Mouse (Mus musculus) midbrain, embryonic 15.5 days (tissue): ENCODE results near the gene Trim34a. TPM values are rescaled to one million over a fixed set of nuclear protein-coding genes. Genes with fewer than 3 reads are reported as not detected.
"Not testable (repeated sequence)": the region's sequence is repeated elsewhere in the genome, so short reads cannot be mapped to it uniquely, and the experiment has no call there.

ENCODE experiments used
- ATAC-seq: fragments of 200-750 bp; cut with Nextera tagmentation; replicated peaks from 2 replicates; pipeline ENCODE4 v1.8.0; 2017; ENCODE audit warnings: moderate TSS enrichment
- H3K27ac ChIP-seq: fragments of 300-500 bp; sonication (generic); 2 replicates; pipeline ENCODE4 v1.5.1; 2015; ENCODE audit warnings: mild to moderate bottlenecking, inconsistent platforms
- H3K27me3 ChIP-seq: fragments of 300-500 bp; sonication (generic); replicated peaks from 2 replicates; pipeline ENCODE4 v1.6.1; 2015; ENCODE audit warnings: inconsistent platforms
- H3K36me3 ChIP-seq: fragments of 300-500 bp; sonication (generic); replicated peaks from 2 replicates; pipeline ENCODE4 v1.6.1; 2015; ENCODE audit warnings: inconsistent platforms
- H3K4me1 ChIP-seq: fragments of 300-500 bp; sonication (generic); 2 replicates; pipeline ENCODE4 v1.6.1; 2015; ENCODE audit warnings: inconsistent platforms
- H3K4me2 ChIP-seq: fragments of 300-500 bp; sonication (generic); 2 replicates; pipeline ENCODE4 v1.6.1; 2015; ENCODE audit warnings: inconsistent platforms, mild to moderate bottlenecking, moderate library complexity
- H3K4me3 ChIP-seq: fragments of 300-500 bp; sonication (generic); 2 replicates; pipeline ENCODE4 v1.5.1; 2015; ENCODE audit warnings: mild to moderate bottlenecking, inconsistent platforms
- H3K9ac ChIP-seq: fragments of 300-500 bp; sonication (generic); 2 replicates; pipeline ENCODE4 v1.6.1; 2015; ENCODE audit warnings: mild to moderate bottlenecking, inconsistent platforms
- H3K9me3 ChIP-seq: fragments of 300-500 bp; sonication (generic); 2 replicates; pipeline ENCODE4 v1.6.1; 2016; ENCODE audit warnings: inconsistent platforms
- WGBS: fragments of 180-500 bp; shearing (Covaris S2); methylation state at CpG from one replicate; pipeline ENCODE4 v1.1.7; 2015; ENCODE audit warnings: mixed read lengths; 5-methylcytosine and 5-hydroxymethylcytosine counted together
- polyA plus RNA-seq: library from polyadenylated mRNA; unstranded; fragments of >200 nt; fragmentation: Nextera tagmentation; extraction: Ambion mirVana; gene quantifications from 2 replicates; pipeline ENCODE4 v1.2.1, GENCODE M21; 2015

The Trim34a gene
- polyA plus RNA-seq: 0.94 and 1.2 TPM in 2 replicates

DNA sequence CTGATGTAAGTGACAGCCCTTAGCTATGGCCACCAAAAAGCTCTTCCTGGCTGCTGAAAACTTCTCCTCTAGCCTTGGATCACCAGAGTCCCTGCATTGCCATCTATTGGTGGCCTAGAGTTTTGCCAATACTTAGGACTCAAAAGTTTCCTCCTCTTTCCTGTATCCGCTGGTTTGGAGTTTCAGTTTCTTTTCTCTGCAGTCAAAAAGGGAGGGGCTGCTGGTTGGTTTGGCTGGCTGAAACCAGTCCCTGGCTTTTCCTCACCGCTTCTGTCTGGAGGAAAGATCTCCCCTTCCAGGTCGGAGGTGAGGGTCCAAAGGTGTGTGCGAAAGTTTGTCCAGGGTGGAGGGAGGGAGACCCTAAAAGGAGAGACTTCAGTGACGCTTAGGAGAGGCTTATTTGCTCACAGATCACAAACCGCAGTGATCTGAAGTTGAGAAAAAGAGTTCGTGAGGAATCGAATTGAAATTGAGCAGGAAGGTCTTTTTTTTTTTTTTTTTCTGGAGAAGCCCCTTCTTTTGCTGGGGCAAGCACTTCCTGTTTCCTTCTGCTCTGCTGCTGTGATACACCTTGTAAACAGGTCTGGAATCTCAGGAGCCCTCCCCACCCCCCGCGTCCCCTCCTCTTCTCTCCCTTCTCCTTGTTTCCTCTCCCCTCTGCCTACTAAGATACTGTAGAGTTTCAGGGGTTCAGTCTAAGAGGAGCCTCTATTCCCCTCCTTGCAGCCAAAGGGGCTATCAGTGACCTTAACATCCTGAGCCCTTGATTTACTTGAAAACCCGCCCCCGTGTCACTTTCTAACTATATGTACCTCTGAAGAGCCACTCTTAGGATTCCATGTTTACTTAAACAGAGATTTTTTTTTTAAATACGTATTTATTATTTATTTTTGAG, at the start of gene Trim34a:
Trim34a (plus strand) TSS at position 171 of the 895 bp plus-strand sequence.
- 11% methylated on average over 13 of the region's 13 CpGs for WGBS
- H3K27ac ChIP-seq: no peak within 1 kb of the TSS
- H3K4me2 ChIP-seq: peak within 1 kb of the TSS; percentile 33
- peak; percentile 56 for ATAC-seq
- no peaks in the 10 kb centered on the region for H3K4me1 ChIP-seq
- H3K36me3 ChIP-seq: no peaks in the 10 kb centered on the region
- H3K9ac ChIP-seq: no peak within 1 kb of the TSS; the same call in 1 of the 2 replicates
- H3K9me3 ChIP-seq: no peaks in the 10 kb centered on the region
- H3K27me3 ChIP-seq: no peaks in the 10 kb centered on the region
- H3K4me3 ChIP-seq: peak within 1 kb of the TSS; percentile 27

DNA sequence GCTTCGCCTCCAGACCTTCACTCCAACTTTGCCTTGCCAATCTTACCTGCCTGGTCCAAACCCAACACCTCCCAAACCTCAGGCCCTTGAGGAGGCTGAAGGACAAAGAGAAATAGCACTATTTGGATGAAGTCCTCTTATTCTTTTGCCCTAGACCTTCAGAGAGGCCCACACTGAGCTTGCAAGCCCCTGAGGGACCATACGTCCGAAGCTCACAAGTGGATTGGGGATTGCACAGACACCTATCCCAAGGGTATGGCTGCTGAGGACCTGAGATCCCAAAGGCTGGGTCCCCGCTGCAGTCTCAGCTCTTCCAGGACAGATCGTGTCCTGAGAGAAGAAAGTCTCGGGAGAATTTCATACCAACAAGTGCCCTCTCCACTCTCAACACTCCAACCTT, 48.4 kb upstream of the Trim34a start, which contains the start of gene Olfr649:
Olfr649 (minus strand) TSS at position 101 of the 400 bp plus-strand sequence.
- no peak for ATAC-seq
- no peak within 1 kb of the TSS for H3K4me2 ChIP-seq
- no peak within 1 kb of the TSS for H3K9ac ChIP-seq
- H3K9me3 ChIP-seq: no peaks in the 10 kb centered on the region
- 85% methylated on average over 6 of the region's 6 CpGs for WGBS
- H3K36me3 ChIP-seq: no peaks in the 10 kb centered on the region
- no peak within 1 kb of the TSS for H3K4me3 ChIP-seq
- no peaks in the 10 kb centered on the region for H3K27me3 ChIP-seq
- no peak within 1 kb of the TSS for H3K27ac ChIP-seq
- H3K4me1 ChIP-seq: no peaks in the 10 kb centered on the region

DNA sequence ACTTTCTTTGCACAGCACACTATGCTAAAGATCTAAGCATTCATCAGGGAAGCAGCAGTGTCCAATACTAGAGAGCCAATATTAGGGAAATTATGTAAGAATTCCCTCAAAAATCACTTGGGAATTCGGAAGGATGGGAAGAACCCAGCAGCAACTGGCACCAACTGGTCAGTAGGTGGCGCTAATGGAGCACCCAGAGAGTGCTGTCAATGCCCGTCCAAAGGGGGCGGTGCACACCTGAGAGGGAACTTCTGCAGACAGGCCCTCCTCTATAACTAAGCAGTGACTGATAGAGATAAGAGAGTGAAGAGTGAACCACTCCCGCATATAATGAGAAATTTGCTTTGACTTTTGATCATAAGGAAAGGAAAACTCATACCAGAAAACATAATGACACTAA, 44.4 kb upstream of the Trim34a start:
- Histone ChIP-seq H3K36me3 (no peaks in the 10 kb centered on the region), H3K27me3 (no peaks in the 10 kb centered on the region), H3K9ac (no peak overlapping the region), H3K4me2 (no peak overlapping the region), H3K4me3 (no peak overlapping the region), H3K4me1 (no peaks in the 10 kb centered on the region), H3K27ac (no peak overlapping the region), H3K9me3 (no peaks in the 10 kb centered on the region)
- no peak for ATAC-seq
- WGBS: 8% methylated on average over 5 of the region's 5 CpGs

DNA sequence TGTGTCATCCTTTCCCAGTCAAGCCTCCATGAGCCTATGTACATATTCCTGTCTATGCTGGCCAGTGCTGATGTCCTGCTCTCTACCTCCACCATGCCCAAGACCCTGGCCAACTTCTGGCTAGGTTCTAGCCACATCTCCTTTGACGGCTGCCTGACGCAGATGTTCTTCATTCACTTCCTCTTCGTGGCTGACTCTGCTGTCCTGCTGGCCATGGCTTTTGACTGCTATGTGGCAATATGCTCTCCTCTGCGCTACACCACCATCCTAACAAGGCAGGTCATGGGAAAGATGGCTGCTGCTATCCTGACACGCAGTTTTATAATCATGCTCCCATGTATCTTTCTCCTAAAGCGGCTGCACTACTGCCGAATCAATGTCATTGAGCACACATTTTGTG, 38.1 kb upstream of the Trim34a start:
- Histone ChIP-seq H3K27me3 (no peaks in the 10 kb centered on the region), H3K4me3 (no peak overlapping the region), H3K9me3 (no peaks in the 10 kb centered on the region), H3K27ac (no peak overlapping the region), H3K9ac (no peak overlapping the region), H3K4me2 (no peak overlapping the region), H3K36me3 (no peaks in the 10 kb centered on the region), H3K4me1 (no peaks in the 10 kb centered on the region)
- 92% methylated on average over 7 of the region's 7 CpGs for WGBS
- no peak for ATAC-seq

- Histone ChIP-seq H3K36me3 (no peaks in the 10 kb centered on the region), H3K4me2 (no peak overlapping the region), H3K27me3 (0 out of 2 replicates have a peak, but pooled peaks cover 3% of the 10 kb centered on the region), H3K4me3 (no peak overlapping the region), H3K9ac (no peak overlapping the region), H3K4me1 (peaks cover 8% of the 10 kb centered on the region; the same call in 1 of the 2 replicates), H3K9me3 (no peaks in the 10 kb centered on the region), H3K27ac (no peak overlapping the region)
- no peak for ATAC-seq
- 58% methylated on average over 1 of the region's 1 CpGs for WGBS
Measured at GRCm38 (mm10) chr7:104216011-104216535, 28.2 kb upstream of the Trim34a start.

GRCm38 (mm10) chr7:104217881-104218280, 26.4 kb upstream of the Trim34a start:
- Histone ChIP-seq H3K9ac (no peak overlapping the region), H3K36me3 (no peaks in the 10 kb centered on the region), H3K9me3 (no peaks in the 10 kb centered on the region), H3K4me3 (no peak overlapping the region), H3K27me3 (0 out of 2 replicates have a peak, but pooled peaks cover 3% of the 10 kb centered on the region), H3K4me1 (peaks cover 8% of the 10 kb centered on the region; the same call in 1 of the 2 replicates), H3K27ac (no peak overlapping the region), H3K4me2 (no peak overlapping the region)
- no peak for ATAC-seq
- 86% methylated on average over 2 of the region's 2 CpGs for WGBS

DNA sequence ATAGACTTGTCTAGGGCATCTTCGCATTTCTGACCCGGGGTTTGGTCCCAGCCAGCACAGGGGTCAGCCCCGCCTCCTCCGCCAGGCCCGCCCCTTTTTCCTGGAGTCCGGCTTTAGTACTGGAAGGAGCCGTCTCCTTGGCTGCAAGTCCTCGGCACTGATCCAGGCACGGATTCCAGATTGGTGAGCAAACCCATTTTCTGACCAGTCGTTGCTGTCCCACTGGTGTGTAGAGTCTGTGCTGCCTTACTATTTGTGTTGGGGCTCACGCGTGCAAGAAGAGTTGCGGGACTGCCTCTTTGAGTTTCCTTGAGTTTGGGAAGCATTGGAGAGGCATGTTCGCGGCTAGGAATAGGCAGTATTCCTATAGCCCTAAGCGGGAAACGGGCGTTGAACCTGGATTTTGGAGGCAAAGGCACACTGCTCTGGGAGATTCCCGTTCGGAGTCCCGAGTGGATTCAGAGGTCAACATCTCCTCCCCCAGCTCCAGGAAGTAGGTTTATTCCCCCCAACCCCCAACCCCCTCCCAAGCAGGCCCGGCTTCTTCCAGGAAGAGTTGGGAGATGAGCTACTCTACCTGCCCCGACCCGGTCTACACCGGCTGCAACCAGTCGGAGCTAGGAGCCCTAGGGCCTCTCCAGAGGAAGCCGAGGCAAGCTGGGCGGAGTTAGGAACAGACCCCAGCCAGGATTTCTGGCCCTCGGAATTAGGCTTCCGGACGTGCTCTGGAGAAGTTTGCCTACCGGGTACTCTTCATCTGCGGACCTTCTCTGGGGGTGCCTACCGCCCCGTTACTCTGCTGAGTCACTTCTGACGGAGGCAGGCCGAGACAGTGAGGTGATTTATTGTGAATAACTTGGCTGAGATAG, 25.3 kb upstream of the Trim34a start, which contains the start of gene Trim6:
Trim6 (plus strand) TSS at position 93 of the 869 bp plus-strand sequence.
- 3% methylated on average over 37 of the region's 37 CpGs for WGBS
- no peaks in the 10 kb centered on the region for H3K9me3 ChIP-seq
- H3K4me3 ChIP-seq: peak within 1 kb of the TSS; percentile 14
- ATAC-seq: peak; percentile 74
- H3K36me3 ChIP-seq: no peaks in the 10 kb centered on the region
- no peak within 1 kb of the TSS for H3K9ac ChIP-seq
- H3K27me3 ChIP-seq: 0 out of 2 replicates have a peak, but pooled peaks cover 3% of the 10 kb centered on the region
- peaks cover 8% of the 10 kb centered on the region; the same call in 1 of the 2 replicates for H3K4me1 ChIP-seq
- H3K27ac ChIP-seq: no peak within 1 kb of the TSS
- H3K4me2 ChIP-seq: peak within 1 kb of the TSS; percentile 46

DNA sequence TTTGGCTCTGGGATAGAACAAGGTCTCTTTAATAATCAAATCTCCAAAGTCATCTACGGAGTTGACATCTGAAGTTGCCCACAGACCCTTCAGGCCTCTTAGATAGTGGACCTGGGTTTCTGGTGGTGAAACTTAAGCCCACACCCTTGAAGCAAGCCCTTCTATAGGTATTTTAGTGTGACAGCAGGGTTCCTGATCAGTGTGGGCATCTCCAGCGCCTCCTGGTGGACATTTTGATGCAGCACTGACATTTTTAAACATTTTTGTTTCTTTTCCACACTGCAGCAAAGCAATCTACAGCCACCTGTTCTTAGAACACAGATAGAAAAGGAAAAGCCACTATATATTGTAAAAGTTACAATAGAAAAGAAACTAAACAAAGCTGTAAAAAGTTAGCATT, 13.1 kb upstream of the Trim34a start:
- H3K27ac ChIP-seq: no peak overlapping the region
- no peak overlapping the region for H3K4me2 ChIP-seq
- no peaks in the 10 kb centered on the region for H3K27me3 ChIP-seq
- H3K36me3 ChIP-seq: no peaks in the 10 kb centered on the region
- no peaks in the 10 kb centered on the region for H3K9me3 ChIP-seq
- no peak for ATAC-seq
- H3K4me3 ChIP-seq: no peak overlapping the region
- no peak overlapping the region for H3K9ac ChIP-seq
- H3K4me1 ChIP-seq: no peaks in the 10 kb centered on the region
- WGBS: 41% methylated on average over 2 of the region's 2 CpGs

- Histone ChIP-seq H3K9ac (no peak overlapping the region), H3K27me3 (no peaks in the 10 kb centered on the region), H3K4me3 (no peak overlapping the region), H3K27ac (no peak overlapping the region), H3K4me2 (no peak overlapping the region), H3K9me3 (no peaks in the 10 kb centered on the region), H3K4me1 (no peaks in the 10 kb centered on the region), H3K36me3 (no peaks in the 10 kb centered on the region)
- no peak for ATAC-seq
Measured at GRCm38 (mm10) chr7:104240857-104241256, 3.4 kb upstream of the Trim34a start.

GRCm38 (mm10) chr7:104243616-104244015, 641 bp upstream of the Trim34a start:
- H3K4me3 ChIP-seq: no peak overlapping the region
- no peaks in the 10 kb centered on the region for H3K9me3 ChIP-seq
- no peak overlapping the region for H3K9ac ChIP-seq
- H3K36me3 ChIP-seq: no peaks in the 10 kb centered on the region
- H3K4me1 ChIP-seq: no peaks in the 10 kb centered on the region
- H3K27me3 ChIP-seq: no peaks in the 10 kb centered on the region
- no peak overlapping the region for H3K4me2 ChIP-seq
- no peak overlapping the region for H3K27ac ChIP-seq
- WGBS: 57% methylated on average over 1 of the region's 1 CpGs
- no peak for ATAC-seq

DNA sequence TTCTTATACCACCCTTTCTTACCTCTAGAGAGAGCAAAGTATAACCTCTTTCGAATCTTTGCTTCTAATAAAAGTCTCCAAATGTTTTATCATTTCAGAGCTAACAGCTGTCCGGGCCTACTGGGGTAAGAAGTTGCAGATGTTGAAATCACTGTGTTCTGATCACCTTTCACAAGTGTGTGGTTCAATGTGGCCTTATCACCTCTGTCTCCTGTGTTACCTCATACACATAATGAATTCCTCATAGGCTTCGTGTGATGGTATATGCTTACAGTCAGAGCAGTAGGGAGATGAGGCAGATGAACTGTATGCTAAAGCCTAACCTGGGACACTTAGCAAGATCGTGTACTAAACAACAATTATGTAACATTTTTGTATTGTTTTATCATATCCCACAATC, 16.1 kb downstream of the Trim34a start:
- not testable (repeated sequence) for H3K9ac ChIP-seq, H3K4me2 ChIP-seq, H3K27me3 ChIP-seq, ATAC-seq, H3K9me3 ChIP-seq, H3K4me1 ChIP-seq, H3K27ac ChIP-seq, H3K4me3 ChIP-seq, H3K36me3 ChIP-seq
- 91% methylated on average over 4 of the region's 4 CpGs for WGBS

- not testable (repeated sequence) for H3K4me1 ChIP-seq, ATAC-seq, H3K9ac ChIP-seq, H3K27ac ChIP-seq, H3K4me3 ChIP-seq, H3K27me3 ChIP-seq, H3K36me3 ChIP-seq, H3K9me3 ChIP-seq, H3K4me2 ChIP-seq
- WGBS: 88% methylated on average over 3 of the region's 5 CpGs
Measured at GRCm38 (mm10) chr7:104265335-104265734, 21.1 kb downstream of the Trim34a start.
